Mouse (Mus musculus) heart, embryonic 11.5 days (tissue): ENCODE measurements around the gene Nubp1. TPM values are rescaled to one million over a fixed set of nuclear protein-coding genes. Genes with fewer than 3 reads are reported as not detected.

ENCODE experiments used
- ATAC-seq: fragments of 200-750 bp; cut with Nextera tagmentation; replicated peaks from 2 replicates; pipeline ENCODE4 v1.8.0; 2017; ENCODE audit warnings: moderate library complexity; ENCODE audit not compliant: insufficient number of reproducible peaks, low FRiP score, low TSS enrichment
- H3K27ac ChIP-seq: fragments of 300-500 bp; sonication (generic); 2 replicates; pipeline ENCODE4 v1.5.1; 2014; ENCODE audit warnings: mild to moderate bottlenecking, low read depth, low read length
- H3K27me3 ChIP-seq: fragments of 300-500 bp; sonication (generic); 2 replicates; pipeline ENCODE4 v1.6.1; 2014; ENCODE audit warnings: mild to moderate bottlenecking, low read length, mixed read lengths; ENCODE audit not compliant: control insufficient read depth, insufficient read depth
- H3K36me3 ChIP-seq: fragments of 300-500 bp; sonication (generic); 2 replicates; pipeline ENCODE4 v1.6.1; 2014; ENCODE audit warnings: mild to moderate bottlenecking, low read length, moderate library complexity, mixed read lengths; ENCODE audit not compliant: control insufficient read depth, insufficient read depth
- H3K4me1 ChIP-seq: fragments of 300-500 bp; sonication (generic); 2 replicates; pipeline ENCODE4 v1.6.1; 2014; ENCODE audit warnings: low read length; ENCODE audit not compliant: control insufficient read depth, insufficient read depth
- H3K4me2 ChIP-seq: fragments of 300-500 bp; sonication (generic); 2 replicates; pipeline ENCODE4 v1.6.1; 2014; ENCODE audit warnings: mild to moderate bottlenecking, moderate library complexity
- H3K4me3 ChIP-seq: fragments of 300-500 bp; sonication (generic); 2 replicates; pipeline ENCODE4 v1.5.1; 2014; ENCODE audit warnings: low read depth, low read length
- H3K9ac ChIP-seq: fragments of 300-500 bp; sonication (generic); 2 replicates; pipeline ENCODE4 v1.6.1; 2014; ENCODE audit warnings: mild to moderate bottlenecking, low read depth, low read length, moderate library complexity
- H3K9me3 ChIP-seq: fragments of 300-500 bp; sonication (generic); replicated peaks from 2 replicates; pipeline ENCODE4 v1.6.1; 2016; ENCODE audit warnings: low read length; ENCODE audit not compliant: control insufficient read depth
- WGBS: fragments of 180-500 bp; shearing (Covaris S2); extraction: QIAGEN DNeasy Blood & Tissue Kit; methylation state at CpG from one replicate; pipeline ENCODE4 v1.1.7; 2014; ENCODE audit not compliant: insufficient replicate concordance; 5-methylcytosine and 5-hydroxymethylcytosine counted together
- polyA plus RNA-seq: library from polyadenylated mRNA; unstranded; fragments of >200 nt; fragmentation: Nextera tagmentation; extraction: Ambion mirVana; gene quantifications from 2 replicates; pipeline ENCODE4 v1.2.1, GENCODE M21; 2014

Gene Nubp1
- polyA plus RNA-seq, 1 experiment from 2014 or later, result 49.8 TPM

GRCm38 (mm10) chr16:10432387-10432786 is 20.6 kb downstream of the Nubp1 start:
- H3K27ac ChIP-seq, result no peak overlapping the region
- no peaks in the 10 kb centered on the region for H3K27me3 ChIP-seq
- H3K4me2 ChIP-seq, result no peak overlapping the region
- 75% methylated on average over 4 of the region's 4 CpGs for WGBS
- H3K9ac ChIP-seq, result no peak overlapping the region
- H3K36me3 ChIP-seq, result no peaks in the 10 kb centered on the region
- H3K4me1 ChIP-seq, result no peaks in the 10 kb centered on the region
- ATAC-seq, result no peak
- no peaks in the 10 kb centered on the region for H3K9me3 ChIP-seq
- no peak overlapping the region for H3K4me3 ChIP-seq

DNA sequence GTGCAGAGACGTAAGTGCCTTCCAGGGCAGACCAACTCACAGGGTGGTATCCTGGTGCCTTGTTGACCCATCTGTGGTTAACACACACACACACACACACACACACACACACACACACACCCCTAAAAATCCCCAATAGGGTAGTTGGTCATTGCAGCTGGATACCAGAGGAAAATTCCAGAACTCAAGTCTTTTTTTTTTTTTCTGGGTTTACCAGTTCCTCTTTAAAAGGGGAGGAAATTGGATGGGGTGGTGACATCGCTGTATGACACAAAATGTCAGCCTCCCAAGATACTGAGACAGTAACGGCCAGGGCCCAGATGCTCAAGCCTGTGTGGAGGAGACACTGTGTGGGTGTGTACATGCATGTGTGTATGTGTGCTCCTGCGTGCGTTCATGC is 21.6 kb downstream of the Nubp1 start:
- H3K9ac ChIP-seq, result no peak overlapping the region
- WGBS, result 77% methylated on average over 5 of the region's 5 CpGs
- no peak for ATAC-seq
- H3K36me3 ChIP-seq, result no peaks in the 10 kb centered on the region
- no peaks in the 10 kb centered on the region for H3K27me3 ChIP-seq
- H3K4me1 ChIP-seq, result no peaks in the 10 kb centered on the region
- H3K9me3 ChIP-seq, result no peaks in the 10 kb centered on the region
- no peak overlapping the region for H3K4me2 ChIP-seq
- H3K4me3 ChIP-seq, result no peak overlapping the region
- no peak overlapping the region for H3K27ac ChIP-seq

DNA sequence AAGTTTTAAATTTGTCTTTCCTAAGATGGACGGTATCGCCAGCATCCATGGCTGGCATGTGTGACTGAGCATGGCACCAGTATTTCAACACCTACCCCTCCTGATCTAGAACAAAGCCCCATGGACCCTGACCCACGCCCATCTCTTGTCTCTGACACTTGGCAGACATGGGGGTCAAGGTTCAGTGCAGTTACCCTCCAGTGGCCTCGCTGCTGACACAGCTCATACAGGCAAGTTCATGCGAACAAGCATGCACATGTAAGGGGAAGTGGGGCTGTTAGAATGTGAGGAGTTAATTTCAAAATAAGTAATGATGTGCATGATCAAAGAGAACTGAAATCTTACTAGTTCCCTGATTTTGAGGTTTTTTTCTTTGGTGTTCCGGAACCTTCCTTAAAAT is 24.4 kb downstream of the Nubp1 start:
- Histone ChIP-seq H3K4me1 (no peaks in the 10 kb centered on the region), H3K9me3 (no peaks in the 10 kb centered on the region), H3K27ac (no peak overlapping the region), H3K27me3 (no peaks in the 10 kb centered on the region), H3K36me3 (no peaks in the 10 kb centered on the region), H3K4me2 (no peak overlapping the region), H3K9ac (no peak overlapping the region), H3K4me3 (no peak overlapping the region)
- WGBS, result 77% methylated on average over 6 of the region's 6 CpGs
- no peak for ATAC-seq

GRCm38 (mm10) chr16:10438055-10438454 is 26.3 kb downstream of the Nubp1 start:
- Histone ChIP-seq H3K9me3 (no peaks in the 10 kb centered on the region), H3K36me3 (no peaks in the 10 kb centered on the region), H3K27ac (no peak overlapping the region), H3K4me2 (no peak overlapping the region), H3K4me1 (no peaks in the 10 kb centered on the region), H3K9ac (no peak overlapping the region), H3K27me3 (no peaks in the 10 kb centered on the region), H3K4me3 (no peak overlapping the region)
- WGBS, result 82% methylated on average over 5 of the region's 5 CpGs
- no peak for ATAC-seq

DNA sequence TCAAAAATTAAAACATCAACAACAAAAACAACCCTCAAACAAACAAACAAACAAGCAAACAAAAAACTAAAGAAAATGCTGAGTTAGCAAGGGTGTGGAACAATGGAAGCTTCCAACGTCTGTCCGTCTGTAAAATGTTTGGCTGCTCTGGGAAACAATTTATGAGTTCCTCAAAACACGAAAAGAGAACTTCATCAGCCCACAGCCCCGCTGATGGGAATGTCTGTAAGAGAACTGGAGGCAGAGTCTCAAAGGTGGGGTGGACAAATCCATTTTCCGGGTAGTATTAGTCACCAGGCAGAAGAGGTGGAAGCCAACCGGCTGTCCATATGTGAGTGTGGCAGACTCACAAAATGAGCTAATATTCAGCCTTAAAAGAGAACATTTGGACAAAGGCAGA is 29.6 kb downstream of the Nubp1 start:
- Histone ChIP-seq H3K9me3 (no peaks in the 10 kb centered on the region), H3K4me3 (no peak overlapping the region), H3K36me3 (no peaks in the 10 kb centered on the region), H3K4me2 (no peak overlapping the region), H3K27ac (no peak overlapping the region), H3K9ac (no peak overlapping the region), H3K4me1 (0 out of 2 replicates have a peak, but pooled peaks cover 1% of the 10 kb centered on the region), H3K27me3 (no peaks in the 10 kb centered on the region)
- WGBS, result 79% methylated on average over 6 of the region's 6 CpGs
- ATAC-seq, result no peak

DNA sequence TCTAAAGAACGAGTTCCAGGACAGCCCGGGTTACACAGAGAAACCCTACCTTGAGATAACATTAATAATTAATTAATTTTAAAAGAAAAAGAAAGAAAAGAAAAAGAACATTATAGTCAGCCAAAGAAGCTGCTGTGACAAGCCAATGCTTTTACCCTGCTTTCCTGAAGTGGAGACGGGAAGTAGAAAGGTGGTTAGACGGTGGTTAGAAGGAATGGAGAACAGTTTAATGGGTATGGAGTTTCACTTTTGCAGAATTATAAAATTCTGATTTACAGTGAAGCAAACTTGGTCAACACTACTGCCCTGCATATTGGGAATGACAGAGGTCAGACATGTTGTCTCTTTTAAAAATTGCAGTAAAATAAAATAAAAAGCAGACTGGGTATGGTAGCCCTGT is 30.0 kb downstream of the Nubp1 start:
- 87% methylated on average over 4 of the region's 4 CpGs for WGBS
- Histone ChIP-seq H3K4me3 (no peak overlapping the region), H3K9me3 (no peaks in the 10 kb centered on the region), H3K4me2 (no peak overlapping the region), H3K36me3 (no peaks in the 10 kb centered on the region), H3K27me3 (no peaks in the 10 kb centered on the region), H3K9ac (no peak overlapping the region), H3K4me1 (0 out of 2 replicates have a peak, but pooled peaks cover 3% of the 10 kb centered on the region), H3K27ac (no peak overlapping the region)
- ATAC-seq, result no peak

- no peaks in the 10 kb centered on the region for H3K27me3 ChIP-seq
- no peak overlapping the region for H3K9ac ChIP-seq
- no peak for ATAC-seq
- no peaks in the 10 kb centered on the region for H3K9me3 ChIP-seq
- H3K4me1 ChIP-seq, result 0 out of 2 replicates have a peak, but pooled peaks cover 5% of the 10 kb centered on the region
- no peak overlapping the region for H3K27ac ChIP-seq
- H3K4me3 ChIP-seq, result no peak overlapping the region
- H3K4me2 ChIP-seq, result no peak overlapping the region
- H3K36me3 ChIP-seq, result no peaks in the 10 kb centered on the region
These were observed 32.0 kb downstream of the Nubp1 start for GRCm38 (mm10) chr16:10443723-10444122.

DNA sequence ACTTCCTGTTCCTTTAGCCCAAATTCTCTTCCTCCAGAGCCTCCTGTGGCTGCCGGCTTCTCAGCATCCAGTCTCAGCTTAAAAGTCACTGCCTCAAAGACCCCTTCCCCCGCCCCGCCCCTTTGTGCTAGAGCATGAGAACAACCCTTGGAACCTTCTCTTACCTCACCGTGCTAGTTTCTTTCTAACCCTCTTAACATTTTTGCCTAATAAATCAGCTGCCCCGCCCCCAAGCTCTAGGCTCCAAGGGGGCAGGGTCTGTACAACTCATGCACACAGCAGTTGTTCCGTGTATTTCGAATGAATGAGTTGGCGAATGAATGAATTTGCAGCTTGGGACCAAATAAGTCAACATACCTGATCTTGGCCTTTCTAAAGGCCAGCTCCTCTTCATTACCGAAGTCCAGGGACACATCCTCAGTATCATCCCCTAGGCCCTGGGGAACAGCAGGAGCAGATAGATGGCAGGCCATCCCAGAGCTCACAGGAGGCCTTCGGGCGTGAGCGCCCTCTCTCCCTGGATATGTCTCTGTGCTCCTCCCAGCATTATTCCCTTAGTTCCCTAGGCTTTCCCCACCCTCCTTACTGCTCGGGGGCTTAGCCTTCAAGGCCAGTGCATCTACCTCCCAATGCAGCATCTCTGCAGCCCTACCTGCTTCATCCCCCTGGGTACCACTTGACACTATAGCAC is 35.0 kb downstream of the Nubp1 start:
- 31% methylated on average over 13 of the region's 13 CpGs for WGBS
- H3K4me1 ChIP-seq, result 0 out of 2 replicates have a peak, but pooled peaks cover 5% of the 10 kb centered on the region
- no peaks in the 10 kb centered on the region for H3K27me3 ChIP-seq
- H3K4me3 ChIP-seq, result peak overlapping the region; percentile 42
- H3K36me3 ChIP-seq, result no peaks in the 10 kb centered on the region
- H3K9ac ChIP-seq, result peak overlapping the region; percentile 65
- H3K27ac ChIP-seq, result no peak overlapping the region
- H3K4me2 ChIP-seq, result peak overlapping the region; percentile 67
- ATAC-seq, result no peak
- no peaks in the 10 kb centered on the region for H3K9me3 ChIP-seq

DNA sequence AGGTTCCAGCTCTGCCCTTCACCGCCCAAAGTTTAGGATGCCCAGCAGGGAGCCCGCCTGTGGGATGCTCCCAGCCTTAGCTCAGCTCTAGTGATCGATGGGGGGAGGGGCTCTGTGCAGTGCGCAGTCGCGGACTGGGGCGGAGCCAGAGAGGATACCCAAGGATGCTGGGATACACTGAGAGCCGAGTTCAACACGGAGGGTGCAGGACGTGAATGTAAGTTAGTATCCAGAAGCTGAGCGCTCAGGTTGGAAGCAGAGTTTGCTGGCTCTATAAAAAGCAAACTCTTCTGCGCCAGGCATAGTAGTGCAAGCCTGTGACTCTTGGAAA is 35.5 kb downstream of the Nubp1 start, which contains the start of gene Tvp23a:
Tvp23a (minus strand) TSS at position 99 of the 331 bp plus-strand sequence.
- 3% methylated on average over 12 of the region's 12 CpGs for WGBS
- no peaks in the 10 kb centered on the region for H3K36me3 ChIP-seq
- H3K4me2 ChIP-seq, result peak within 1 kb of the TSS; percentile 67
- no peak within 1 kb of the TSS for H3K27ac ChIP-seq
- no peaks in the 10 kb centered on the region for H3K9me3 ChIP-seq
- H3K9ac ChIP-seq, result peak within 1 kb of the TSS; percentile 65
- no peaks in the 10 kb centered on the region for H3K27me3 ChIP-seq
- H3K4me1 ChIP-seq, result 0 out of 2 replicates have a peak, but pooled peaks cover 5% of the 10 kb centered on the region
- H3K4me3 ChIP-seq, result peak within 1 kb of the TSS; percentile 42
- peak; percentile 78 for ATAC-seq
